Mouse (Mus musculus) neural tube, embryonic 13.5 days (tissue): ENCODE data around the gene Cemip. TPM values are rescaled to one million over a fixed set of nuclear protein-coding genes. Genes with fewer than 3 reads are reported as not detected.

ENCODE experiments used
- ATAC-seq: fragments of 200-750 bp; cut with Nextera tagmentation; 2 replicates; pipeline ENCODE4 v1.8.0; 2017; ENCODE audit warnings: low read depth, mild to moderate bottlenecking, moderate TSS enrichment, moderate library complexity
- H3K27ac ChIP-seq: fragments of 300-500 bp; sonication (generic); replicated peaks from 2 replicates; pipeline ENCODE4 v1.5.1; 2015; ENCODE audit warnings: moderate library complexity, mild to moderate bottlenecking, inconsistent platforms
- H3K27me3 ChIP-seq: fragments of 300-500 bp; sonication (generic); 2 replicates; pipeline ENCODE4 v1.6.1; 2015; ENCODE audit warnings: mild to moderate bottlenecking, inconsistent platforms
- H3K36me3 ChIP-seq: fragments of 300-500 bp; sonication (generic); 2 replicates; pipeline ENCODE4 v1.6.1; 2015; ENCODE audit warnings: mild to moderate bottlenecking, inconsistent platforms
- H3K4me1 ChIP-seq: fragments of 300-500 bp; sonication (generic); replicated peaks from 2 replicates; pipeline ENCODE4 v1.6.1; 2015; ENCODE audit warnings: inconsistent platforms
- H3K4me2 ChIP-seq: fragments of 300-500 bp; sonication (generic); 2 replicates; pipeline ENCODE4 v1.6.1; 2015; ENCODE audit warnings: inconsistent platforms, mild to moderate bottlenecking, moderate library complexity
- H3K4me3 ChIP-seq: fragments of 300-500 bp; sonication (generic); 2 replicates; pipeline ENCODE4 v1.5.1; 2015; ENCODE audit warnings: mild to moderate bottlenecking, inconsistent platforms
- H3K9ac ChIP-seq: fragments of 300-500 bp; sonication (generic); 2 replicates; pipeline ENCODE4 v1.6.1; 2015; ENCODE audit warnings: moderate library complexity, mild to moderate bottlenecking, inconsistent platforms
- H3K9me3 ChIP-seq: fragments of 300-500 bp; sonication (generic); 2 replicates; pipeline ENCODE4 v1.6.1; 2016; ENCODE audit warnings: inconsistent platforms
- WGBS: fragments of 180-500 bp; shearing (Covaris S2); methylation state at CpG from one replicate; pipeline ENCODE4 v1.1.7; 2015; 5-methylcytosine and 5-hydroxymethylcytosine counted together
- polyA plus RNA-seq: library from polyadenylated mRNA; unstranded; fragments of >200 nt; fragmentation: Nextera tagmentation; extraction: Ambion mirVana; gene quantifications from 2 replicates; pipeline ENCODE4 v1.2.1, GENCODE M21; 2015

The Cemip gene
- polyA plus RNA-seq, 1 experiment from 2014 or later = 0.59 TPM

DNA sequence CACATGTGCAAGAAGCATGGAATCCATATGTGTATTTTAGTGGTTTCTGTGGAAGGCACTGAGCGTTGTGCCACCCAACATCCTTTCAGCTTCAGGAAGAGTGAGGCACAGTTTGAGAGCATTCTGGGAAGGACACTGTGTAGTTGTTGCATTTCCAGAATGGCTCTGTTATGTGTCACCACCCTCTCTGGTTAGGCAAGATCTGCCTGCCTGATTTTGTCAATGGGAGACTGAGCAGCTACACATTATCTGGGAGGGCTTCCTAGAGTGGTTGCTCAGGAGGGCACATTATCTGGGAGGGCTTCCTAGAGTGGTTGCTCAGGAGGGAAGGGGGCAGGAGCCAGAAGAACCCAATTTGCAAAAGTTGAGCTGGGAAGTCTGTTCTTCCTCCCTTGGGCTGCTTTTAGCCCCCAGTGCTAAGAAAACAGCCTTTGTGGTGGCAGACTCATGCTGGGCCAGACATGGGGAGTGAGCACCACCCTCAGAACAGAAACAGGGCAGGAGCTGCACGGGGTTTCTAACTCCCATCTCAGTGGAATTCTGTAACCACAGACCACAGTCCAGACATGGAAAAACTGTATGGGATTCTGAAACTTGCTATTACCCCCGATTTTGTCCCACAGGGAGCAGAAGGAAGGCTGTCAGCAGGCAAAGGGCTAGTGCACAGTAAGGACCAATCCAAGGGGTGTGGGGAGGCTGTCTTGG lies 147.1 kb downstream of the Cemip start:
- Histone ChIP-seq H3K9me3 (no peaks in the 10 kb centered on the region), H3K9ac (no peak overlapping the region), H3K4me1 (no peaks in the 10 kb centered on the region), H3K4me2 (no peak overlapping the region), H3K27me3 (no peaks in the 10 kb centered on the region), H3K4me3 (no peak overlapping the region), H3K36me3 (no peaks in the 10 kb centered on the region), H3K27ac (no peak overlapping the region)
- no peak for ATAC-seq
- WGBS = 68% methylated on average over 3 of the region's 3 CpGs

DNA sequence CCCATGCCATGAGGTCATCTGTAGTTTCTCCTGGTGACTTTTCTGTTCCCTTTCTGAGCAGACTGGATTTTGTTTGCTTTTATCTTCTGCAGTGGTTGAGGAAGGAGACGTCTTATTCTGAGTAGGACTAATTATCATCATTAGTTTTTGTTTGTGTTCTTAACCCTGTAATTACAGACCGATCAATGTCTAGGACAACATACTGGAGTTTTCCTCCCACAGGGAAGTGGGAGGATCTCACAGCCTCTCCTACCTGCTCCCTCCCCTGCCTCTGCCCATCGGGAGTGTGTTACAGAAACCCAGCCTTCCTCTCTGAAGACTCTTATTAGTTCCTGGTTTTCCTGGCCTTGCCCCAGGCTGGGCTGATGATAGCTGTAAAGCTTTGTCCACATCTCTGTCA lies 164.7 kb downstream of the Cemip start:
- no peak for ATAC-seq
- Histone ChIP-seq H3K9ac (no peak overlapping the region), H3K27me3 (no peaks in the 10 kb centered on the region), H3K9me3 (no peaks in the 10 kb centered on the region), H3K4me2 (no peak overlapping the region), H3K4me1 (no peaks in the 10 kb centered on the region), H3K27ac (no peak overlapping the region), H3K36me3 (no peaks in the 10 kb centered on the region), H3K4me3 (no peak overlapping the region)
- WGBS = 56% methylated on average over 3 of the region's 3 CpGs

DNA sequence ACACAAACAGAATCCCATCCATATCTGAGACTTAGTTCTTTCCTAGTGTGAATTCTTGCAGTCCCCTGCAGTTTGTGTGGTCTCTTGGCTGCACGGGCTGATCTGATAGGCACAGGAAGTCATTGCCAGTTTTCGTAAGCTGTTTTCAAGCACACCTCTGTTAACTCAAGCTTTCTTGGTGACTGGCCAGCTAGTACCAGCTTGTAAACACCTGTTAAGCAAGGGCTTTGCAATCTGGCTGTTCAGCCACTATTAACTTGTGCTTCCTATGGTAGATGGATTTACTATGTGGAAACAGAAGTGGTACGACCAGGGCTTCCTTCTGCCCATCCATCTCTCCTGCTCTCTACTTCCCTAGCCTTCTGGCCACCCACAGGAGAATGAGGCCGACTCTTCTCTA lies 166.1 kb downstream of the Cemip start:
- H3K9me3 ChIP-seq = no peaks in the 10 kb centered on the region
- H3K4me1 ChIP-seq = no peaks in the 10 kb centered on the region
- WGBS = 86% methylated on average over 4 of the region's 4 CpGs
- H3K36me3 ChIP-seq = no peaks in the 10 kb centered on the region
- ATAC-seq = no peak
- no peak overlapping the region for H3K4me3 ChIP-seq
- H3K4me2 ChIP-seq = no peak overlapping the region
- no peaks in the 10 kb centered on the region for H3K27me3 ChIP-seq
- no peak overlapping the region for H3K27ac ChIP-seq
- H3K9ac ChIP-seq = no peak overlapping the region

GRCm38 (mm10) chr7:83914566-83914965 lies 171.7 kb downstream of the Cemip start:
- Histone ChIP-seq H3K4me3 (no peak overlapping the region), H3K4me2 (no peak overlapping the region), H3K27ac (no peak overlapping the region), H3K27me3 (no peaks in the 10 kb centered on the region), H3K9ac (no peak overlapping the region), H3K4me1 (no peaks in the 10 kb centered on the region), H3K36me3 (no peaks in the 10 kb centered on the region), H3K9me3 (no peaks in the 10 kb centered on the region)
- WGBS = 2% methylated on average over 3 of the region's 3 CpGs
- ATAC-seq = peak; percentile 50; the same call in 1 of the 2 replicates

DNA sequence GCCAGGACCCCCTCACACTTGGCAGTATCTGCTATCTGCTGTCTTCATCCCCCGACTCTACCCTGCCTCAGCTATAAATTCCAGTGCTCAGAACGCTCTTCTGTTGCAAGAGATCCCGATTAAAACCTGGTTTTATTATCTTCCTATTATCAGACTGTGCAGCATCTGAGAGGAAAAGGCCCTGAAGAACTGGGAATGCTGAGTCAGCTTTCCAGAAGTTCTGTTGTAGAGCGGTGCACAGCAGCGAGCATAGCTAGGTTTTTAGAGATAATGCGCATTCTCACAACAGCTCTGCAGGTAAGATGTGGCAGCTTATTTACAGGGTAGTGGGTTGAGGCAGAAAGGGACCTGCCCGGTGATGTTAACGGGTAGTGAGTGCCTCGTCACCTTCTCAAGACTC lies 172.3 kb downstream of the Cemip start:
- ATAC-seq = no peak
- H3K9me3 ChIP-seq = no peaks in the 10 kb centered on the region
- WGBS = 78% methylated on average over 9 of the region's 9 CpGs
- no peak overlapping the region for H3K4me2 ChIP-seq
- H3K27ac ChIP-seq = no peak overlapping the region
- no peaks in the 10 kb centered on the region for H3K27me3 ChIP-seq
- no peak overlapping the region for H3K4me3 ChIP-seq
- no peak overlapping the region for H3K9ac ChIP-seq
- no peaks in the 10 kb centered on the region for H3K4me1 ChIP-seq
- H3K36me3 ChIP-seq = no peaks in the 10 kb centered on the region

DNA sequence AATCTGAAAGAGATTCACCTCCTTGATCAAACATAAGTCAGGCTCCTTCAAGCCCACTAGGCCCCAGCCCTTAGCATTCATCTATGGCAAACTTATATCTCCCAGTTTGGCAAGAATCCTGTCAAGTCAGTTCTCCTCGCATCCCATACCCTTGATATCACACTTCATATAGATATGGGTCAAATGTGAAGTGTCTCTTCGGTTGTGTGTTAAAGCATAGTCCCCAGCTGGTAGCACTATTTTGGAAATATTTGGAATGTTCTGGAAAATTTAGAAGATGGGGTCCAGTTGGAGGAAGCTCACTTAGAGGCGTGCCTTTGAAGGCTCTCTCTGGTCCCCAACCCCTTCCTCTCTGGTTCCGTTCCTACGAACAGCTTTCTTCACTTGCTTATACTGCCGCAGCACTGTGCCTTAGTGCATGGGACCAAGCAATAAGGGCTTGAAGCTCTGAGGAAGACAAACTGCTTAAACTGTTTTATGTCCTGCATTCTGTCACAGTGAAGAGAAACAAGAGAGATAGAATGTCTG lies 172.8 kb downstream of the Cemip start:
- no peak overlapping the region for H3K9ac ChIP-seq
- ATAC-seq = no peak
- H3K9me3 ChIP-seq = no peaks in the 10 kb centered on the region
- 88% methylated on average over 6 of the region's 6 CpGs for WGBS
- no peak overlapping the region for H3K4me3 ChIP-seq
- no peak overlapping the region for H3K4me2 ChIP-seq
- no peaks in the 10 kb centered on the region for H3K36me3 ChIP-seq
- no peaks in the 10 kb centered on the region for H3K27me3 ChIP-seq
- no peaks in the 10 kb centered on the region for H3K4me1 ChIP-seq
- no peak overlapping the region for H3K27ac ChIP-seq

GRCm38 (mm10) chr7:83911909-83912308 lies 174.4 kb downstream of the Cemip start:
- no peak overlapping the region for H3K9ac ChIP-seq
- H3K4me1 ChIP-seq = no peaks in the 10 kb centered on the region
- H3K4me2 ChIP-seq = no peak overlapping the region
- no peak overlapping the region for H3K27ac ChIP-seq
- no peaks in the 10 kb centered on the region for H3K36me3 ChIP-seq
- ATAC-seq = no peak
- no peaks in the 10 kb centered on the region for H3K9me3 ChIP-seq
- no peaks in the 10 kb centered on the region for H3K27me3 ChIP-seq
- 73% methylated on average over 3 of the region's 3 CpGs for WGBS
- H3K4me3 ChIP-seq = no peak overlapping the region

DNA sequence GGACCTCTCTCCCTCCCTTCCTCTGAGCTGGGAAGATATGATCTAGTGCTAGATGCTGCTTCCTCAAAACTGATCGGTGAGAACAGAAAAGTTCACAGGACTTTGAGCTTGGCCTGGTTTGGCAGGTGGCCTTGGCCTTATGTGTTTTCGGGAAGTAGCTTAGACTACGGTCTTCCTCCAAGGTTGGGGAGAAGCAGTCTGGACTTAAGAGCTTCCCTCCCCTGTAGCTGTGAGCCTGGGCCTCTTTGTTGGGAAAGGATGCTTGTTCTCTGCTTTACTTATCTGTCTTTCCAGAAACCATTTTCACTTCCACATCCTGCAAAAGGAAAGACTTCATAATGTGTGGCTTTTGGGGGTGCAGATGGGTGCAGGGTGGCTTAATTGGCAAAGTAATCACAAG lies 181.5 kb downstream of the Cemip start:
- Histone ChIP-seq H3K4me3 (no peak overlapping the region), H3K27me3 (no peaks in the 10 kb centered on the region), H3K9me3 (no peaks in the 10 kb centered on the region), H3K27ac (no peak overlapping the region), H3K4me2 (no peak overlapping the region), H3K36me3 (peaks cover 19% of the 10 kb centered on the region), H3K4me1 (no peaks in the 10 kb centered on the region), H3K9ac (no peak overlapping the region)
- ATAC-seq = no peak
- WGBS = 92% methylated on average over 3 of the region's 3 CpGs

DNA sequence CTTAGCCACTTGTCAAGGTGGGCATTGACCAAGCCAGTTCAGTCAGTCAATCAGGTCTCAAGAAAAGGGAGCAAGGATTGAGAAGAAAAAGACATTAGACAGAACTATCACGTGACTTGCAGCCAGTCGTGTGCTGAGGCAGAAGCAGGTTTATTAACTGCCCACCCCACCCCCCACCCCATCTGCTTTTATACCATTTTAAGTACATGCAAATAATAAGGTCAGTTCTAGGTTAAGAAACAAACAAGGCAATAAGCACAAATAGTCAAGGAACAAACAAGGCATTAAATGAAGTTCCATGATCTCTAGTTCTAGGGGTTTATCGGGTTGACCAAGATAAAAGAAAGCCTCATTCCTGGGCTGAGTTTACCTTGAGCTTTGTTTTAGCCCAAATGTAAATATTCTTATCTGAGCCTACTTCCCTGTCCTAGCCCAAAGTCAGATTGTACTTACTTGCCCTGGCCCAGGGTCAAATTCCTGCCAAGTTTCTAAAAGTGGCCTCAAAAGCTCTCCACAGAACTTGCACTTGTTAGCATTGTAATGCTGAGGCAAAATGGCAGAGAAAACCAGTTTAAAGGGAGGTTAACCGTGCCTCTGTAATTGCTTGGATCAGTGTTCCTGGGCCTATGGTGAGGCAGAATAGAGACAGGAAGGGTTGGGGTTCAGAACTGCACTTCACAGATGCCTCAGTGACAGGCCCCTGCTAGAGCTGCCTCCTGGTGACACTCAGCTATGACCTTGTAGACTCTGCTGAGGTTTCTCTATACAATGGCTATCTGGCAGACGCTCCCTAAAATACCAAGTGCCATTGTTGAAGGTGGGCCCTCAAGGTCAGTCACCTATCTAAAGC lies 183.8 kb downstream of the Cemip start:
- Histone ChIP-seq H3K36me3 (peaks cover 42% of the 10 kb centered on the region), H3K9ac (no peak overlapping the region), H3K4me1 (no peaks in the 10 kb centered on the region), H3K4me3 (no peak overlapping the region), H3K27ac (no peak overlapping the region), H3K9me3 (no peaks in the 10 kb centered on the region), H3K4me2 (no peak overlapping the region), H3K27me3 (no peaks in the 10 kb centered on the region)
- WGBS = 77% methylated on average over 5 of the region's 5 CpGs
- no peak for ATAC-seq

- no peaks in the 10 kb centered on the region for H3K27me3 ChIP-seq
- no peak for ATAC-seq
- H3K4me1 ChIP-seq = no peaks in the 10 kb centered on the region
- H3K4me2 ChIP-seq = no peak overlapping the region
- no peaks in the 10 kb centered on the region for H3K9me3 ChIP-seq
- no peak overlapping the region for H3K9ac ChIP-seq
- 87% methylated on average over 4 of the region's 4 CpGs for WGBS
- peaks cover 50% of the 10 kb centered on the region for H3K36me3 ChIP-seq
- H3K4me3 ChIP-seq = no peak overlapping the region
- no peak overlapping the region for H3K27ac ChIP-seq
Observed at GRCm38 (mm10) chr7:83901425-83901824, 184.9 kb downstream of the Cemip start.

DNA sequence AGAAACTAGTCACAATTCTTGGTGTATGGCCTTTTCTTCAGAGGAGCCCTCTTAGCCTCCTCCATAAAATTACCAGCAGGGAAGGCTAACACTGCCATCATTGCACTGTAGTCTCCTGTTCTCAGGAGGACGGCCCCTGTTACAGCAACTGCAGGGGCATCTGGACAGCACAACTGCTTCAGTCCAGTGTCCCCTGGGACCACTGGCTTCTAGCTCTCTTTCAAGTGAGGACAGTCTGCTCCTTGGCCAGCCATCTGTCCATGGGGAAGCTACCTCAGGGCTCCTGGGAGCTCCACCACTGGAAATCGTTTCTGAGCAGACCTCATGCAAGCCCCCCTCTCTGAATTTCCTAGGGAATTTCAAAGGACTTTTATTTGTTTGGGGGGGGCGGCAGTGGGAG lies 185.8 kb downstream of the Cemip start:
- ATAC-seq = no peak
- H3K27me3 ChIP-seq = no peaks in the 10 kb centered on the region
- H3K4me3 ChIP-seq = no peak overlapping the region
- no peak overlapping the region for H3K9ac ChIP-seq
- peaks cover 58% of the 10 kb centered on the region for H3K36me3 ChIP-seq
- no peak overlapping the region for H3K4me2 ChIP-seq
- WGBS = 82% methylated on average over 3 of the region's 3 CpGs
- H3K27ac ChIP-seq = no peak overlapping the region
- H3K4me1 ChIP-seq = 0 out of 2 replicates have a peak, but pooled peaks cover 3% of the 10 kb centered on the region
- H3K9me3 ChIP-seq = no peaks in the 10 kb centered on the region

- Histone ChIP-seq H3K27ac (no peak overlapping the region), H3K36me3 (peaks cover 66% of the 10 kb centered on the region), H3K4me3 (no peak overlapping the region), H3K4me2 (no peak overlapping the region), H3K9me3 (no peaks in the 10 kb centered on the region), H3K9ac (no peak overlapping the region), H3K4me1 (peaks cover 24% of the 10 kb centered on the region), H3K27me3 (no peaks in the 10 kb centered on the region)
- no peak for ATAC-seq
- 93% methylated on average over 11 of the region's 11 CpGs for WGBS
Observed at GRCm38 (mm10) chr7:83898267-83898666, 188.0 kb downstream of the Cemip start.
